Mouse (Mus musculus): ENCODE data around the gene Rnase10. TPM values are rescaled to one million over a fixed set of nuclear protein-coding genes. Genes with fewer than 3 reads are reported as not detected.
"Not testable (repeated sequence)": the region's sequence is repeated elsewhere in the genome, so short reads cannot be mapped to it uniquely, and the experiment has no call there.

Gene Rnase10
- not detected for total RNA-seq (2021)
- long read RNA-seq, experiment 1, result 0 reads
- long read RNA-seq, experiment 2, result 0 reads

DNA sequence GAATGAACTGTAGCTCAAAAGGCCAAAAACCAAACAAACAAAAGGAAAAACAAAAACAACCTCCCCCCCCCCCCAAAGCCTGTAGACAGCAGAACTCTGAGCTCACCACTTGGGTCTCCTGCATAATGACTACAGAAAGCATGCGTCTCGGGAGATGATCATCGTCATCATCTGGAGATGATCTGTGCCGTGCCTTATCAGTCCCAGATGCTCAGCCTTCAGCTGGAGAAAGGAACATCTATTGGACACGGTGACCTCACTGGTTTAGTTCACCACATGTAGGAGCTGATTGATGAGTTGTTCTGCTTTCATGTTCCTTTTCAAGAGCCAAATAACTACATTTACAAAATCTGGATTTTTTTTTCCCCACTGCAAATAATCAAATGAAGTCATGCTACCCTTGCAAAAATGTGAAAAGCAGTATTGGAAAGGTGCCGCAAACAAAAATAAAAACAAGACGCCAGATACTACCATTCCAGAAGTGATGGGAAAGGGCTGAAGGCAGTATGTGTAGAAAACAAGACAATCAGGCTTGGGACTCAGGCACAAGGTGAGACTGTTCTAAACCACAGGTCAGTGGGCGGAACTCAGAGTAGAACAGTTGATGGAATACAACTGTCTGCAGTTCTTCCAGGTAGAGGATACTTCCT, at the start of gene Rnase10:
Gene Rnase10, plus strand, starts transcription at position 600 of the 650 bp plus-strand sequence.
- no peak for DNase-seq (ENCODE audit: low spot score in 2 of 2)

DNA sequence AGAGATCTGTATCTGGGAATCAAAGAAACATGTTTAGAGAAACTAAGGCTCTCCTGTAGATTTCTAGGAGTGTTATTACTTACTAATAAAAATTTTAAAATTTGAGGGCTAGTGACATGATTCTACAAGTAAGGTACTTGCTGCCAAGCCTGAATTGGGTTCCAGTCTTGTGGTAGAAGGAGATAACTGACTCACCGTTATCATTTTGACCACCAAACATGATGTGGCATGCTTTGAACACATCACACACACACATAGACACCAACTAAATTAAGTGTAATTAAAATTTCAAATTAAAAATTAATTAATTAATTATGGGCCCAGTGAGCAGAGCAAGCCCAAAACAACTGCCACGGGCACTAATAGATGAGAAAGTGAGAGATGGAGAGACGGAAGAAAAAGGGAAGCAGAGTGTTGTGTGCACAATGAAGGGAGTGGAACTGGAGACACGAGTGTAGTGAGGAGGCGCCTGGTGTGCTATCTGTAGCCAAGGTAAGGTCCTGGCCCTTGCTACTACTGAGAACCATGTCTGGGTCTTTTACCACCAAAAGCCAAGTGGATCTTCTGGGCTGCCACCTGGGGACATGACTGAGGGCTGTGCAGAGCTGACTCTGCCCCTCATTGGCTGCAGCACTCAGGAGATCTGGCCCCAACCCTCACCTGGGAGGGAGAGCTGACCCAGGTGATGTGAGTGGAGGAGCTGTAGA, 49.1 kb upstream of the Rnase10 start:
- not testable (repeated sequence) for DNase-seq (ENCODE audit: low spot score in 2 of 2)

DNA sequence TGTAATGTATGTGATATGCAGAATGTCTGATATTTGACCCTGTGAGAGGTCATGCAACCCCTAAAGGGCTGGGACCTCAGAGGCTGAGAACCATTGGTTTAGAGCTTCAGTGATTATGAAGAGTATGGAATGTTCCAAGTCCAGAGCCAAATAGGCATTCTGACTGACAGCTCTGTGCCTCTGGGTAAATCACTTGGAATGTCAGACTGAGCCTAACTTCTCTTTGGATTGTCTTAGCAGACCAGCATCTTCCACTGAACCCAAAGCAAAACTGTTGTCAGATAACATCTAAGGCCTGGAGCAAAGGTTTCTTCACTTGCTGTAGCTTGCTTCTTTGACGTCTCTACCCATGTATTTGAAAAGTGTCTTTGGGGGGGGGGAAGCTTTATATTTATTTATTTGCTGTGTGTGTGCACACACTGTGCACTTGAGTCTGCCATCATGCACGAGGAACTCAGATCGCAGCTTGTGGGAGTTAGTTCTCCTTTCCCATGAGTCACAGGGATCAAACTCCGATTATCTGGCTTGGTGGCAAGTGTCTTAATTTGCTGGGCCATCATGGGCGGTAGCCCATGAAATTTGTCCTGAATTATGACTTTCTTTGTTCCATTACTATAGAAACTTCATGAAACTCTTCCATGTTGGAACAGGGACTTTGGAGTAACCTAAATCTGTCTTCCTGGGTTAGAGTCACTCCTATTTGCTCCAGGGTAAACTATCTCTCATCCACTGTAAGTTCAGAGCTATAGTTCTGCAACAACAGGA, 39.2 kb upstream of the Rnase10 start:
- no peak for DNase-seq (ENCODE audit: low spot score in 2 of 2)

DNA sequence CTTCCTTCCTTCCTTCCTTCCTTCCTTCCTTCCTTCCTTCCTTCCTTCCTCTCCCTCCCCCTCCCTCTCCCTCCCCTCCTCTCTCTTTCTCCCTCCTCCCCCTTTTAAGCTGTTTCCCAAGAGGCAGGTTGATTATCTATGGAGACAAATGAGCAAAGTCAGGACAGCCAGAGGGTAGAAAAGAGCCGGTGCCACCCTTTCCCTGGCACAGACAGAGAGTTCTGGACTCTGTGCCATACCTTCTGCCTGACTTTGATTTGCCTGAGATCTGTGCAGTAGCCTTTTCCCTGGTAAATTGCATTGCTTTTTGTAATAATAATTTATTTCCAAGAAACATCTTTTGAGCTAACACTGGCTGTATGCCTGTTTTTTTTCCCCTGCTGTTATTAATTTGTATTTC, 38.5 kb upstream of the Rnase10 start:
- no peak for DNase-seq (ENCODE audit: low spot score in 2 of 2)

DNA sequence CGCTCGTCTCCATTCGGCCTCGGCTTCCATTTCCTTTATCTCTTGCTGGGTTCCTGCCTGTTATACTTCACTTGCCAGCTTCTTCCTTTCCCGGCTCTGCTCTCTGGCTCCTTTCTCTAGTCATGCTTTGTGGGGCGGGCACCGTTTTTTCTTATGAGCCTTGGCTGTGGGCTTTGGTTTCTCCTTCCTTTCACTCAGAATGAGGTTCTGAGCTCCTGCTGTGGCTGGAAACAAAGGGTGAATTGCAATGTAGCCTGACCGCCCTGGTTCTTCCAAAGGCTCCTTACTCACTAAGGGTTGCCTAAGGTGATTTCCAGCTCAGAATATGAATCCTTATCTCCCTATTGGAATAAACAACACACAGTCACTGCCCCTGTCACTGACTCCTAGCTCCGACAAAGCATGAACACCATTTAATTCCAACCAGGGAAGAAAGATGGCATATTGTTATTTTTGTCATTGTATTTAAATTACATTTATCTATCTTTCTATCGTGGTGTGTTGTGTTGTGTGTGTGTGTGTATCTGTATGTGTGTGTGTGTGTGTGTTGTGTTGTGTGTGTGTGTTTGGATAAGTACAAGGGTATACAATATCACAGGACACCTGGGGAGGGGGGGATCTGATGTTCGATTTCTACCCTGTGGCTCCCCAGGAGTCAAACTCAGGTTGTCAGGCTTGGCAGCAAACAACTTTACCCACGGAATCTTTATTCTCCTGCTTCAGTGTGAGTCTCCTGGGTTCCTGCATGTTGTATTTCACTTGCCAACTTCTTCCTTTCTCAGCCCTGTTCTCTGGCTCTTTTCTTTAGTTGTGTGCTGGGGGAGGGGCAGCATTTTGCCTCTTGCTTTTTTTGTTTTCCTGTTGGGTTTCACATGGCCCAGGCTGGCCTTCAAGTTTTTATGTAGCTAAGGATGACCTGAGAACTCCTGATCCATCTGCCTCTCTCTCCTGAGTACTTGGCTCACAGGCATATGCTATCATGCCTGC, 37.7 kb upstream of the Rnase10 start:
- no peak for DNase-seq (ENCODE audit: low spot score in 2 of 2)

DNA sequence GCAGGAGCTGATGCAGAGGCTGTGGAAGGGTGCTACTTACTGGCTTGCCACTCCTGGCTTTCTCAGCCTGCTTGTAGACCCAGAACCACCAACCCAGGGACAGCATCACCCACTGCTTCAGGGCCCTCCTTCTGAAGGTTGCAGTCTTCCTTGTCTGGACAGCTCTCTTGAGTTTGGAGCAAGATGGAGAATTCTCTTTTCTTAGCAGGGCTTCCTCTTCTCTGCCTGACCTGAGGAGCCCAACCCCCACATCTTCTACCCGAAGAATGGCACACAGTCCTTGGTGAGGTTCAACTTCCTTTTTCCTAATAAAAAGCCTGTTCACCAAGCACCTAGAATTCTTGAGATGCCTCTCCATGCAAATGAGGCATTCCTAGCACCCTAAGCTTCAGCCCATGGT, 36.7 kb upstream of the Rnase10 start:
- no peak for DNase-seq (ENCODE audit: low spot score in 2 of 2)

DNA sequence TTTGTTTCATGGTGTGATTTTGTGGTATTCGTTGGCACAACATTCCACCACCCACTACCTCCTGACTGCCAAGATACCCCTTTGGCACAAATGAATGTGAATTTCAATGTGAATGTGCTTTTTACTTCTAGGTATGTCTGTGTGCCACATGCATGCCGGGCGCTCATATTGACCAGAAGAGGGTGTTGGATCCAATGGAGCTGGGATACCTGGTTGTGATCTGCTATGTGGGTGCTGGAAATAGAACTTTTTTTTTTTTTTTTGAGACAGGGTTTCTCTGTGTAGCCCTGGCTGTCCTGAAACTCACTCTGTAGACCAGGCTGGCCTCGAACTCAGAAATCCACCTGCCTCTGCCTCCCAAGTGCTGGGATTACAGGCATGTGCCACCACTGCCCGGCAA, 34.5 kb upstream of the Rnase10 start:
- not testable (repeated sequence) for DNase-seq (ENCODE audit: low spot score in 2 of 2)

DNA sequence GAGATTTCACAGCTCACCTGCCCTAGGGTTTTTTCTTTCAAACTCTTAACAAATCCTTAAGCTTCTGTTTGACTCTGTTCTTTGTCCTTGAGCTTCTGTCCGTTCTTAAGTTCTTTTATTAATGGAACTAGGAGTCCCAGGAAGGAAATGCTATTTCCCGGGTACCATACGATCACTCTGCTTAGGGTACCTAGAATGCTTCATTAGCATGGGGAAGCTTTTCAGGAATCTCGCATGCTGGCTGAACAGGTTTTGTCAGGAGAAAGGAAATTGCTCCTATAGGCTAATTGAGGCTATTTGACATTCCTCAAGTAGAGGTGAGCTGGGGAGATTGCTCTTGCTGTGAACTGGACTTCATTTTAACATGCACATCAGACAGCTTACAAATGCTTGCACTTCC, 33.9 kb upstream of the Rnase10 start:
- no peak for DNase-seq (ENCODE audit: low spot score in 2 of 2)

DNA sequence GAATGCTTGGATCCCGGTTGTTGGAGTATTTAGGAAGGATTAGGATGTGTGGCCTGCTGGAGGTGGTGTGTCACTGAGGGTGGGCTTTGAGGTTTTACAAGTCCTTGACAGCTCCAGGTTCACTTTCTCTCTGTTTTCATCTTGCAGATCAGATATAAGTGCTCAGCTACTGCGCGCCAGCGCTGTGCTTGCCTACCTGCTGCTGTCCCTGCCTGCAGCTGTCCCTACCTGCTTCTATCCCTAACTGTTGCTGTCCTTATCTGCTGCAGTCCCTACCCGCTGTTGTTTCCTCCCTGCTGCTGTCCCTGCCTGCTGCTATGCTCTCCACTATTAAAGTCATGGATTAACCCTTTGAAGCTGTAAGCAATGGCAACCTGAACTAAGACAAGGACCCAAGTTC, 32.5 kb upstream of the Rnase10 start:
- DNase-seq (ENCODE audit: low spot score in 2 of 2), result no peak

DNA sequence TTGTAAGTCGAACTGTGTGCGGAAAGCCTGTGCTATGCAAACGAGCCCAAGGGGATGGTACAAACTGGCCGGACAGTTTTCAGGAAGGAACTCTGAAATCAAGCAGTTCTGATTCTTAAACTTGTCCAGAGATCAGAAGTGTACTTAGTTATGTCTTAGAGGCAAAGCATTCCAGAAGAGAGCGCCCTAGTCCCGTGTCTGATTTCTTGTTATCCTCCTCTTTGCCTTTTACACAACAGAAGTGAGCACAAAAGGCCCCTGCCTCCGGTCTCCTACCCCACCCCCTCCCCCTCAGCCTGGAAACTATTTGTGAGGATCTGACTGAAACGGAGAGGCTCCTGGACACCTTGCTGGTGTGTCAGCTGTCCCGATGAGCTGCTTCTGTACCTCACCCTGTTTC, 30.9 kb upstream of the Rnase10 start:
- no peak for DNase-seq (ENCODE audit: low spot score in 2 of 2)

DNA sequence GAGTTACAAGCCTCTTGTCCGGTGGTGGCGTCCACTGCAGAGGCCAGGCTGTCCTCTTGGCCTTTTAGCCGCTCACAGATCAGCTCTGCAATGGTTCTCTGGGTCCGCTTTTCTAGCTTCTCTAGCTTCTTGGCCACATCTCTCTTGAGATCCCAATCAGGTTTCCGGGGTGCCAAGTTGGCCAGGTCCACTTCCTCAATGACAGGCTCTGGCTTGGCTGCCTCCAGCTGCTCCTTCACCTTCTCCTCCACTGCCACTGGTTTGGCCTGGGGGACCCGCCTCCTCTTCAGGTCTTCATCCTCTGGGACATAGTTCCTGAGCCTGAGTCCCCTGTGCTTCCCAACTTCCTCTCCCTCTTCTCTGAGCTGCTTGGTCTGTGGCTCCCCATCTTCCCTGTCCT, 29.1 kb upstream of the Rnase10 start:
- DNase-seq (ENCODE audit: low spot score in 2 of 2), result not testable (repeated sequence)

DNA sequence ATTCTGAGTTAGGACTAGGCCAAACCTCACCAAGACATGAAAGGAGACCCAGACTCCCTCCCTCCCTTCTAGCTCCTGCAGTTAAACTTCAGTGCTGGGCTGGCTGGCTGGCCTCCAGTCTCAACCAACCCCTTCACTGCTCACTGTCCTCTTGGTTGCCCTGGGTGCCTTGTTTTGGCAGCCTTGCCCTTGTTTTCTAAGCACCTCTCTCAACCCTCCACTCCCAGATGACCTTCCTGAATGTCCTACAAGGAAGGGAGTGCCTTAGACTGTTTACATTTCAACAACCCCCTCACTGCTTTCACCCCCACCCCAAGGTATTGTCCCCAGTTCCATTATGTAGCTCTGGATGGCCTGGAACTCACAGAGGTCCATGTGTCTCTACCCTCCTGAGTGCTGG, 27.9 kb upstream of the Rnase10 start:
- DNase-seq (ENCODE audit: low spot score in 2 of 2), result no peak

DNA sequence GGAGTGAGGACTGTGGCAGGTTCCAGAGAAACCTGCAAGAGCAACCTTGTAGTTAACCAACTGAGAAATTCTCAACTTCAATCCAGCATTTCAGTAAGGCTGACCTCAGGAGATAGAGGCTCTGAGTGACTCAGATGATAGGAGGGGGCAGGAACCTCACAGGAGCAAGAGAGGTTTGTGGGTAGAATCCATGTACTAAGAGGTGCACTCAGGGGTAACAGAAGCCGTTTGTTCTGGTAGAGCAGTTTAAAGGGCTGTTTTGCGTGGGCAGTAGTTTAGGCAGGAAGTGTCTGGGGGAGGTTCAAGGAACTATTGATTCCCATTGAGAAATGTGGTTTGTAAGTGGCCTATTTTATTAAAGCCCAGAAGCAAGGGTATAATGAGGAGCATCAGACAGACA, 26.3 kb upstream of the Rnase10 start:
- no peak for DNase-seq (ENCODE audit: low spot score in 2 of 2)

DNA sequence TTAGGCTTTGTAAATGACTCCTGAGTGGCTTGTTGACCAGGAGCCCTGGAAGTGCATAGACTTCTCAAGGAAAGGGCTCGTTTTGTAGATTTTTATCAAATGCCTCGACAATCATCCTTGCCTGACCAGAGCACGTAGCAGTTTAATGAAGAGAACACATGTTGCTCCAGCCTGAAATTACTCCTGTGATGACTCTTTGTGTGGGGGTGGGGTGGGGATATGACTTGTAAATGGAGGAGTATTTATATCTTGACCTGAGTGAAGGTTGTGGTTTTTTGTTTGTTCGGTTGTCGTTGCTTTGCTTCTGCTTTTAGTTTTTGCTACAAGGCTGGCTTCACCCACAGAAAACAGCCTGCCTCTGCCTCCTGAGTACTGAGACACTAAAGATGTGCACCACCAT, 25.7 kb upstream of the Rnase10 start:
- no peak for DNase-seq (ENCODE audit: low spot score in 2 of 2)

DNA sequence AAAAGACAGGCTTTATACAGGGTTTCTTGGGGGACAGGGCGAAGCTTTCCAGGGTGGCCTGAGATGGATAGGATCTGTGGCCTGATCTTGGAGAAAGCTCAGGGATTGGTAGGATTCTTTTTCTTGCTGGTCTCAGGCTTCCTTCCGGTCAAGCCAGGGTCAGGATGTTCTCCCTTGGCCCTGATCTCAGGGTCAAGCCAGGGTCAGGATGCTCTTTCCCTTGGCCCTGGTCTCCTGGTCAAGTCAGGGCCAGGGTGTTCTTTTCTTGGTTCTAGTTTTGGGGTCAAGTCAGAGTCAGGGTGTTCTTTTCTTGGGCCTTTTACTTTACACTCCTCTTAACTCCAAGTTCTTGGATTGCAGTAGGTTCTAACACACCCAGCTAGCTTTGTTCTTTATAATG, 19.9 kb upstream of the Rnase10 start:
- no peak for DNase-seq (ENCODE audit: low spot score in 2 of 2)

DNA sequence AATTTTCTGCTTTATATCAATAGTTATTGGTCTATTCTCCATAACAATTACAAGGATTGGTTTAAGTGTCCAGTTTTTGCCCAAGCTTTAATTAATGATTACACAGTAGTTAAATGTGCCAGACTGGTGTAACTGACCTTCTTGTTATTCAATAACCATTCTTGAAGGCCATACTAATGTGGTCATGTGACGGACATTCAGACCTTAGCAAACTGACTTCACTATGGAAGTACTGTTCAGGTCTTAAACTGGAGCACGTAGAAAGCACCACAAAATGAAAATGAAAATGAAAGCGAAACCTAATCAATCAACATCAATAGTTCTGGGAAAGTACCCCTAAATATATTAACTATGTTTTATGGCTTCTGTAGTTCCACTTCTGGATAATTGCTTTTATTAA, 16.5 kb upstream of the Rnase10 start:
- no peak for DNase-seq (ENCODE audit: low spot score in 2 of 2)

DNA sequence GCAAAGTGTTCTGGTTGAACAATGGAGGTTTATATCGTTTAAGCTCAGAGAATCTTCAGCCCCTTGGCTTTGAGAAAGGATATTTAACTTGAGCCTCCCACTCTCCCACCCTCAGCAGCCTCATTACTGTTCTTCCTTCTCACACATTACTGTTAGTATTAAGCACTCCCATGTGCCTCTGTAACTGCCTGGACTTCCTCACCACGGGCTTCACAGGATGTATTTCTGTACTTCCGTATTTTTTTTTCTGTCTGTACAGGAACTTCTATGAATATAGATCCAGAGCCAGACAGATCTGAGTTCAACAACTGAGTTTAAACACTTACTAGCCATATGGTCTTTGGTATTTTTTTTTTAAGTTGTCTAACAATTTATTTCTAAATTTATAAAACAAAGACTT, 10.5 kb upstream of the Rnase10 start:
- no peak for DNase-seq (ENCODE audit: low spot score in 2 of 2)

DNA sequence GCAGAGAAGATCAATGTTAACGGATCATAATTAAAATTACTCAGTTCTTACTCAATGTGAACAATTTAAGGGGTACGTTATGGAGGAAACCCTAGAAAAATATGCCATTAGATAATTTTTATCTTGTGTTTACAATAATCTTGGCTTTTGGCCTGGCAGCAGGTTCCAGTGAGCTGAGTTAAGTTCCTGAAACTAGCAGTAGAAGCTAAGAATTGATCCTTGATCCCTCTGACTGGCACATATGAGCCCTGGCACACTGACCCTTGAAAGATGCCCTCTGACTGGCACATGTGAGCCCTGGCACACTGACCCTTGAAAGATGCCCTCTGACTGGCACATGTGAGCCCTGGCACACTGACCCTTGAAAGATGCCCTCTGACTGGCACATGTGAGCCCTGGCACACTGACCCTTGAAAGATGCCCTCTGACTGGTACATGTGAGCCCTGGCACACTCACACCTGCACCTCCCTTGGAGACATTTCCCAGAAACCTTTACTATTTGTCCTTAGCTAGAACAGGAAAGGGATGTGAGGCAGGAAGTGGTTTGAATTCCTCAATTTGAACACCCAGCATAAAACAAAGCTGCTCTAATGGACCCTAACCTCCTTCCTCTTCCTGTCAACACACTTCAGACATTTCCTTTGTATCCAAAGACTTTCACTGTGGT, 9.4 kb upstream of the Rnase10 start:
- no peak for DNase-seq (ENCODE audit: low spot score in 2 of 2)

DNA sequence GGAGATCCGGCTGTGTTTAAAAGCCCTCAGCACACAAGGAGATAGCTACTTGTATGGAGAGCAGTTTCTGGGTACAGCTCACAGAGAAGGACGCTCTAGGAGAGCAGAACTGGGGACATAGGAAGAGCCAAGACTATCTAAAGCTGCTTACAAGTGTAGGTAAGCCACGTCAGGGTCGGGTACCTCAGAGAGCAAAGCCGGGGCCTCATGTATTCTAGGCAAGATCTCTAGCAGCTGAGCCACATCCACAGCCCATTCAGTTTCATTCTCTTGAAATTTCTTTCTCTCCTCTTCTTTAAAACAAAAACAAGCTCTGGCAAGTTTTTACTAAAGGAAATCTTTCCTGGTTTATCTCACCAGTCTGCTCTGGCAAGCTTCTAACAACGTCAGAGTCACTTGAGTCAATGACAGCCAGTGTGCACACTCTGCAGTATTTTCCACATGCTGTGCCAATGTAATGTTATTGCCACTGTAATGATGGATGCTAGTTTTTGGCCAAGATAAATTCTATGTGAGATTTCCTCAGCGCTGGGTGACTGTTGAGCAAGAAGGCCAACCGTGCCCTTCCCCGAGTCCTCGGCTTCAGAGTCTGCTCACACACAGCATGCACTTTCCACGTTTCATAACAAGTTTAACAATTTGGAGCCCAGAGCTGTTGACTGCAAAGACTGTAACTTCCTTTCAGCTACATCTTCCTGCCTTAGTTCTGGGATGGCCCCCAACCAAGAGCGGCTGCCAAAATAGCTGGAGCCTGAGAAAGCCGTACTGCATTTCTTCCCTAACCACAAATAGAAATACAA, 563 bp downstream of the Rnase10 start:
- DNase-seq (ENCODE audit: low spot score in 2 of 2), result peak; percentile 18 to 65

DNA sequence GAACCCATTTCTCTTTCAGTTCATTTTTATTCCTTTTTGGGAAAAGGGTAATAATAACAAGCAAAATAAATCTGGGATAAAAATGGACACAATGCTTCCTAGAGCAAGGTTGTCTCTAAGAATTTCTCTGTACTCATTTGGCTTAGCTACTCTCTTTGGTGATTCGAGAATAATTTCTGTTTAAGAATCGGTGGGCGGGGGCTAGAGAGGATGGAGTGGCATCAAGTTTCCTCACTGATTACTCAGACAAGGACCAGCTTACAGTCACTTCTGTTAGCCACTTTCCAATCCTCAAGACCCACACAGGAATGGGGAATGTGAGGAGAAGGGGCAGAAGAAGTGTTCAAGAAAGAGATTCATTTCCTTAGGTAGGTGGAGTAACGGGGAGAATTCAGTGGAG, 1.2 kb downstream of the Rnase10 start:
- DNase-seq (ENCODE audit: low spot score in 2 of 2), result no peak
